Mouse (Mus musculus) mouse embryonic stem cell (cell line): Measurements from ENCODE around the gene Zfp219.
"Not testable (repeated sequence)": the region's sequence is repeated elsewhere in the genome, so short reads cannot be mapped to it uniquely, and the experiment has no call there.

Experiments
- in situ Hi-C, 2 experiments: fragments of 300-500 bp; cut with MboI; formaldehyde crosslinking; loops; 1 replicate in 1 of 2; 3 replicates in 1 of 2; pipeline ENCODE4 v1.14.3; 2019 to 2020; ENCODE audit warnings: low sequenced_read_pairs in 2 of 2, low pct_unique_long_range_greater_than_20kb in 1 of 2, mixed read lengths in 1 of 2; ENCODE audit not compliant: unreplicated experiment in 1 of 2

The Zfp219 gene

DNA sequence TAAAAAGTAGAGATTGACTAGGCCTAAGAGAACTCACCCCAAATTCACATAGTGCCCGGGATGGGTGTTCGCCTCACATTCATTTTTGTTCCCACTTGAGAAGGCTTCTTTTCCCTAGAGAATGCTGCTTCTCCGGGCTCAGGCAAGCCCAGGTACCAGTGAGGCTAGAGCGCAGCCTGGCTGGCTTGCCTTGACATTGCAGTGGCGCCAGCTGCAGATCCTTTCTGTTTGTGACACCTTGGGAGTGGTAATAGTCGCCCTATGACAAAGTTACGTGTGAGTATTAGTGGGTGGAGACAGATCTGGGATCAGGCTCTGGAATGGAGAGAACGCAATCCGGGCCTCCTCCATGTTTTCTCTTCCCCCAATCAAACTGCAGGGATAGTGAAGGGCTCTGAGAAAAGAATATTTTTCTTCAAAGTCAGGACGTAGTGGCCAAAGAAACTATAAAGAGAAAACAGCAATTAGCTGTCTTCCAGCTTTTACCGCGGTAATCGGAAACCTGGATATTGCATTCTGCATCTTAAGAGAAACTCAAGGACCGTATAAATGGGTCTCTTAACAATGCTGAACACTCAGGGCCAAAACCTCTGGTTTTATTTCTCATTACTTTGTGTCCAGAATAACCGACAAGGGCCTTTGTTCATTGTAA is at the start of gene Zfp219:
Gene Zfp219 (minus strand): TSS at position 248 of the 652 bp plus-strand sequence.
- in situ Hi-C loops, result loop anchor here (10.0 to 25.0 kb wide), 2 partner anchors 116 to 1083 kb away; partner anchors contain the start of genes Gm49342 (in 1 of the 2), Pip4p1 (in 1 of the 2) and Pnp (in 1 of the 2)

DNA sequence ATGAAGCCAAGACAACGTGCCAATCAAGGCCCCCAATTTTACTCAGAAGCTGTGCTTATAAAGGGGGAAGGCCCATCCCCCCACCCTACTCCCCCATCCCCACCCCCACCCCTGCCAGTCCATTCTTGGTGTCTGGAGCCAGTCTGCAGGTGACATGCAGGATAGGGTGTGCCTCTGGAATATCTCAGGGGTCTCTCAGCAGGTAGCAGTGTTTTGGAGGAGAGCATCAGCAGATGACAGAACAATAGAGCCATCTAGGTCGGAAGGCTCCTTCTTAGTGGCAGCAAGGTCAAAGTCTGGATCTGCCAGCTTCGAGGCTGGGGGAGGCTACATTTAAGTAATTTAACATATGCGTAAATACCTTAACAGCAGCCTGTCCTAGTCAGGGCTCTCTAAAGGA is 45.6 kb upstream of the Zfp219 start:
- in situ Hi-C loops, result no loop called here

DNA sequence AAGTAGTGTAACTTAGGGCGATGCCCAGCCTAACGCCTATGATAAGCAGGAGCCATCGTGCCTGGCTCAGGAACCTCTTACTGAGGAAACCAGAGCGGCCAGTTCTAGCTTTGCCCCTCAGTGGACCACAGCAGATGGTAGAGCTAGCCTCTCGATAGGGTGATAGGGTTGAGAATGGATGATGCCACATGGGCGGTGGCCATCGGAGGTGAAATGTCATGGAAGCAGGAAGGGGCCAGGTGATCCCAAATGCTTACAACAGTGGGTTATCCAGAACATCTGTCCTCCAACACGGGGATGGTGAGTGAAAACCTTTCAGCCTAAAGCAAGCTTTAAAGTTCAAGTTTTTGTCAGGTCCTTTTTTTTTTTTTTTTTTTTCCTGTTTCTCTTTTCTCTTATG is 41.3 kb upstream of the Zfp219 start:
- in situ Hi-C loops, result no loop called here

DNA sequence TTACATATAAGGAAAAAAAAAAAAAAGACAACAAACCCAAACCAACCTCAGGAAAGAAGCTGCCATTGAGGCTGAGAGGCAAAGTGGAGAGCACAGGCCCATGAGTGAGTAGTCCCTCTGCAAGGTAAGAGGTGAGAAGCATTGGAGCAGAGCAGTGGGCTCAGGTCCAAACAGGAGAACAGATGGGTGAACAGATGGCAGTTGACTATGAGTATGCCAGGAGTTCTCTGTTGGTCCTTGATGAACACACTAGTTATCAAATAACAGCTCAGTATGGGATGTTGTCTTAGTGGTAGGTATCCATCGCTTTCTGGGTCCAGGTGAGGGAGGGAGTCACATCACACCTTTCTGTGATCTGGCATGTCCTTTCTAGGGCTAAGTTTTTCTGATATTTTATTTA is 40.3 kb upstream of the Zfp219 start:
- in situ Hi-C loops, result no loop called here

DNA sequence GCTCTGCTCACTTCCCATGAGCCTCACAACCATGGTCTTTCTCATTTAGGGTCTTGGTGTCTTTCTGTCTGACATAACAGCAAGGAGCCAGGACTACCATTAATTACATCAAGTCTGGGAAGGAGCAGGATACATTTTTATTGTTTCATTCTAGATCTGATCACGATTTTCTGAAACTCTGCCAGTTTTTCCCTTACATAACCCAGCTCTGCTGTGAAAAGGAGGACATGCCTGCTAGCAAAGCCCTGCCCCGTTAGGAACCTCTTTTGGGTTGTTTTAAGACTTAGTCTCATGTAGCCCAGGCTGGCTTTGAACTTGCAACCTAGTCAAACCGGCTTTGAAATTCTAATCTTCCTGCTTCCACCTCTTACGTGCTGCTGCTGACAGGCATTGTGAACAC is 39.4 kb upstream of the Zfp219 start:
- in situ Hi-C loops, result no loop called here

DNA sequence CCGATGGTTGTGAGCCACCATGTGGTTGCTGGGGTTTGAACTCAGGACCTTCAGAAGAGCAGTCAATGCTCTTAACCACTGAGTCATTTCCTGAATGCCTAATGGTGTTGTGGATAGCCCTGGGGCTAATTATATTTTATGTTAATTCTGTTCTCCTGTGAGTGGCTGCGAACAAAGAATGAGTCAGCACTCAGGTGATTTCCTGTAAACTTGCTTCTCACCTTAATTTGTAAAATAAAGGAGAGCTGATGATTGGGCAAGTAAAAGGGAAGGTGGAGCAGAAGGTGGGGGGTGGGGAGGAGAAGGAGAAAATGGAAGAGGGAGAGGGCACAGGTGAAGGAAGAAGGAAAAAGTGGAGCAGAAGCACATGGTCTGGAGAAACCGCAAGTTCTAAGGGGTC is 32.2 kb upstream of the Zfp219 start:
- in situ Hi-C loops, result not testable (repeated sequence)

DNA sequence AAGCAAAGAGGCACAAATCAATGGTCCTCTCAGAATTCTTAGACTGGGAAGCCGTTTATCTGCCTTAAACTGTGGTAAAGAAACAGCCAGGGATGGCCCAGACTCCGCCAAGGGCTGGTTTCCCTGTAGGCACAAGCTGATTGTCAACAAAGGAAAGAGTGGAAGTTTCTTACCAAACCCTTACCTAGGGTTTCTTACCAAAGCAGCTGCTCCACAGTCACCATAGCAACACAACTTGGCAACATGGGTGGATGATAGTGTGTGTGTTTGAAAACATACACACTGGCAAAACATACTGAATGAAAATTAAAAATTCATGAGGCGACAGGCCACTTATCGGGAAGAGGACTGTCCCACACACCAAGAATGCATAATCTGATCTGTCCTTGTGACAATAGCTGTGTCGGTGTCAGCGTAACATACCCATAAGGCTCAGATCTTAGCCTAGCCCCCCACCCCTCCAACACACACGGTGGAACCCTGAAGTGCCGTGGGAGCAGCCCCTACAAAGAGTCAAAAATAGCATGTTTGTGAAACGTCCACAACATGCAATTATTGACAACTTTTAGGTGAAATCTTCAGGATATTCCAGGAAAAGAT is 25.5 kb upstream of the Zfp219 start:
- in situ Hi-C loops, result no loop called here

DNA sequence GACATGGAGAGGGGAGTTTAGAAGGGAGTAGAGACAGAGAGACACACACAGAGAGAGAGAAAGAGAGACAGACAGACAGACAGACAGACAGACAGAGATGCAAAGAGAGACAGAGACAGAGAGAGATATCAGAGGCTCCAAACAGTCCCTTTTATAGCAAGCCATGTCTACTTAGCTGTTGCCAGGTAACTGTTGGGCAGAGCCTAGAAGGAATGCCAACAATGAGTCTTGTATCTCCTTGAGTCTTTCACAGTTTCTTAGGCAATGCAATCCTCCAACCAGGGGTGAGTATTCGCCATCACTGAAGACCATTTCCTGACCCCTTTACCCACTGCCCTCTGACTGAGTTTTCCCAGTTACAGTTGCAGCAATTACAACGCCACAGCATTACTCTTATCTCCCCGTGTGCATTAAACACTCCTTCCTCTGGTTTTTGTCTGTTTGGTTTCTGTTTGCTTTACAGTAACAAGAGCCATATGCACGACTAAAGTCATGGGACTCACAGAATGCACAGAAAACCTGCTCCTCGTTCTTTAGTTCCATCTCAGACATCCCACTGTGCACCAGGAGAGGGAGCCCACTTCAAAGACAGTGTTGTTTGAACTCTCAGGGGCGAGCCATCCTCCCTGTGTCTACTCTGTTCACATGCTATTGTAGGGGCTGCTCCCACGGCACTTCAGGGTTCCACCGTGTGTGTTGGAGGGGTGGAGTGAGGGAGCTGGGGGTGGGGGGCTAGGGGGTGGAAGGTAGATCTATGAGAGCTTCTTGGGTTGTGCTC is 24.6 kb upstream of the Zfp219 start:
- in situ Hi-C loops, result no loop called here

DNA sequence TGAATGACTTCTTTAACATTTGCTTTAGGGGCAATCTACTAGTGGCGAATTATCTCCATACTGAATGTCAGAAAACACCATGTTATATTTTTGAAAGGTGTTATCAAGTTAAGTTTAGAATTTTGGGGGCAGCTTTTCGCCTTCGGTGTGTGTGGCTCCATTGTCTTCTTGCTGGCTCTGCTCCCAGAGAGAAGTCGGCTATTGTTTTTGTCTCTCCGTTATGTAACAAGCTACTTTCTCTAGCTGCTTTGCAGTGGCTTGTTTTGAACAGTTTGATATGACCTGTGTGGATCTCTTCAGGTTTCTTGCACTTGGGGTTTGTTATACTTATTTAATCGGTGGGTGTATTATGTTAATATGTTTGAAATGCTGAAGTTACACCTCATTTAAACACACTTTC is 22.9 kb upstream of the Zfp219 start:
- in situ Hi-C loops, result no loop called here

DNA sequence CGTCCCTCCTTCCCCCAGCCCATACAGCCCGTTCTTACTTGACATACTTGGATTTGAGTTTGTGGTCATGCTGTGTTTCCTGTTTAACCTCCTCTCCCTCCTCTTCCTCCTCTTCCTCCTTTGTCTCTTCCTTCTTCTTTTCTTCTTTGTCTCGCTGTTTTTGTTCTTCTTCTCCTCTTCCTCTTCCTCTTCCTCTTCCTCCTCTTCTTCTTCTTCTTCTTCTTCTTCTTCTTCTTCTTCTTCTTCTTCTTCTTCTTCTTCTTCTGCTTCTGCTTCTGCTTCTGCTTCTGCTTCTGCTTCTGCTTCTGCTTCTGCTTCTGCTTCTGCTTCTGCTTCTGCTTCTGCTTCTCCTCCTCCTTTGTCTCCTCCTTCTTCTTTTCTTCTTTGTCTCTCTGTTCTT is 21.8 kb upstream of the Zfp219 start, which contains the start of gene Olfr221:
Gene Olfr221 (minus strand): TSS at position 101 of the 400 bp plus-strand sequence.
- in situ Hi-C loops, result not testable (repeated sequence)

DNA sequence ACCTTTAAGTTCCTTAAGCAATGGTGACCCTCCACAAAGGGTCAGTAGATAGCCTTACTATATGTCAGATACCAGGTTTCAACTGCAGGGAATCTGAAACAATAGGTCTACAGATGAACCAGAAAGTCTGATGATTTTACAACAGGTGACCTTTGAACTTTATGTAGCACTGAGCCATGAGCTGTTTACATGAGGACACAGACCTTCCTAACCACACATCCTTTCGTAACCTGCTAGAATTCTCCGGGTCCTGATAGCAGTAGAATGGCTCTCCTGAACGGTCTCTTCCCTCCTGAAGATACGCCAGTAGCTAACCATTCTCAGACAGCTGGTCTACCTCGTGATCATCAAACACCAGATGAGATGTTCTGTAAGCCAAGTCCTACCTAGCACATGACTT is 18.8 kb upstream of the Zfp219 start:
- in situ Hi-C loops, result no loop called here

DNA sequence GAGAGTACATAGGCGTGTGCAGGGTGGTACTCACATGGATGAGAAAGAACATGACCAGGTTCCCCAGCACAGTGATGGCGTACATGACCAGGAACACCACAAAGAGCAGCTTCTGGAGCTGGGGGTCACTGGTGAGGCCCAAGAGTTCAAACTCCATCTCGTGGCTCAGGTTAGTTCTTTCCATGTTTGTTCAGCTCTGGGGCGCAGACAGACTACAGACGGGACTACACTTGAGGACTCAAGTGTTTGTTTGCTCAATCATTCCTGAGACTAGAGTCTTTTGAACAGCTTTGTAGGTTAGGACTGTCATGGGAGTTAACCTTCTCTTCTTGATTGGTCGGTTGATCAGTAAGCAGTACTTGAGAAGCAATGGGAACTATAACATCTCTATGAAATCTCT is 15.4 kb upstream of the Zfp219 start:
- in situ Hi-C loops, result no loop called here

DNA sequence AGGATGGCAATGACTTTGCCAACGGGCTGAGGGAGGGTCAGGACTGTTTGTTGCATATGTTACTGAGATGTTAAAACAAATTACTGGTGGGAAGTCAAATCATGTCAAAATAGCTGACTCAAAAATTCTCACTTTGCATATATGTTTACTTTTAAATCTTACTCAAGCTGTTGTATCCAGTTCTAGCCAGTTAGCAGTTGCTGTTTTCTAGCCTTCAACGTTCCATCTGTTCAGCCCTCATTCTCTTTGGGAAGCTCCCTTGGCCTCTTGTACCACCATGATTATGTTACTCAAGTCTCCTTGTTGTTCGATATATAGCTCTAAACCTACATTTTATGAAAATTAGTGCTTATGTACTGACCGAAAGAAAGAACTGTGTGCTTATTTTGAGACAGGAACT is 5.8 kb upstream of the Zfp219 start:
- in situ Hi-C loops, result loop anchor here in 1 of 2 experiments (10.0 kb wide), 1 partner anchor 122 kb away; no protein-coding TSS in a partner anchor

DNA sequence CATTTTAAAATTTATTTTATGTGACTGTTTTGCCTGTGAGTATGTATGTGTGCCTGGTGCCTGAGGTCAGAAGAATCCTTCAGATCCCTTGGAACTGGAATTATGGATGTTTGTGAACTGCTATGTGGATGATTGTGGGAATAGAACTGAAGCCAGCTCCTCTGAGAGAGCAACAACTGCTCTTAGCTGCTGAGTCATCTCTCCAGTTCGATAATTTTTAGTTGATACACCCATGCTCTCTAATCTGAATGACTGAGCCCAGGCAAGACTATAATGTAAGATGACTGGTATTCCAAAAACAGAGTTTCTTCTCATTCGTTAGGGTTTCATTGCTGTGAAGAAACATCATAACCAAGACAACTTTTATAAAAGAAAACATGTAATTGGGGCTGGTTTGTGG is 3.6 kb upstream of the Zfp219 start:
- in situ Hi-C loops, result loop anchor here (10.0 to 25.0 kb wide), 2 partner anchors 119 to 1087 kb away; partner anchors contain the start of genes Gm49342 (in 1 of the 2), Pip4p1 (in 1 of the 2) and Pnp (in 1 of the 2)

DNA sequence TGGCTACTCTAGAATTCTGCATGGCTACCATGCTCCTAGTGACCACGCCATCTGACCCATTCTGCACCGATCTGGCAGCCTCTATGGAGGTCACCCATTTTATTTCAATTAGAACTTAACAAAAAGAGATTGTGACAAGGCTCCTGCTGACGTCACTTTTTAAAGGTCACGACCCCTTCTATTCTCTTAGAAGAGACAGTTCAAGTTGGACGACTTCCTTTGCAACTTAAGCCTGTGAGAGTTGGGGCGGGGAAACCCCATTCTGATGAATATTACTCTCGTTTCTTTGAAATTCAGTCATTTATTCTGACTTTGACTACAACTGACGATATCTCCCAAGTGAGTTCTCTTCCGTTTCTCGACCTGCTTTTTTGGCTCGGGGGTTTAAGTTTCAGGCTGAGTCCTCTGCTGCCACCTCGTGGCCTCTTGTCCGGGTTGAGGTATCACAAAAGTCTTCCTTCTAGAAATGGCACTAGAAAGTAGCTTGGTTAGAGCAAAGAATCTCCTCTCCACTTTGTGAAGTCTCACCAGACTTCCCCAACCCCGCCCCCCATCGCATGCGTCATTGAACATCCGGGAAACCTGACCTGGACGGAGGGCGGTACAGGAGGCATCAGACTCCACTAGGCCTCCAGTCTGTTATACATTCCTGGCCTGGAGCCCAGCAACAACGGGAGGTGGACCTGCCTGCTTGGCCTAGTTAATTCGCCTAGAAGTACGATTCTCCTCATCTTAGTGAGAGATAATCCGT is 2.4 kb upstream of the Zfp219 start:
- in situ Hi-C loops, result loop anchor here (10.0 to 25.0 kb wide), 2 partner anchors 118 to 1086 kb away; partner anchors contain the start of genes Gm49342 (in 1 of the 2), Pip4p1 (in 1 of the 2) and Pnp (in 1 of the 2)

DNA sequence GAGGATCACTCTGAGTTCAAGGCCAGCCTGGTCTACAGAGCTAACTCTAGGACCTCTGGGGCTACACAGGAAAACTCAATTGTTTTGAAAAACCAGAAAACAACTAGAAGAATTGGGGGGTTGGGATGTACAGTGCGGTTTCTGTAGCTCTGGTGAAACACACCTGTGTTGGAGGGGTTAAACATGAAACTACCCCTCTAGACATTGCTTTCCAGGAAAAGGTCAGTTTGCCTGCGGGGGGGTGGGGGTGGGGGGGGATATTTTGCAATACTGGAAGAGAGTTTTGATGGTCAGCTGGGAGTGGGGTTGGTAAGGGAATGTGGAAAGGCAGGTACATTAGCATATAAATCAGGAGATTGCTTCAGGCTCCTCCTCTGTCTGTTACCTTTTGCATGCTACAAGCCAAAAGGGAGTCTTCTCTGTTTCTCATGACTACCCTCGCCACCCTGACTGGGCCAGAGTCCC is 1.7 kb upstream of the Zfp219 start:
- in situ Hi-C loops, result loop anchor here (10.0 to 25.0 kb wide), 2 partner anchors 117 to 1085 kb away; partner anchors contain the start of genes Gm49342 (in 1 of the 2), Pip4p1 (in 1 of the 2) and Pnp (in 1 of the 2)

DNA sequence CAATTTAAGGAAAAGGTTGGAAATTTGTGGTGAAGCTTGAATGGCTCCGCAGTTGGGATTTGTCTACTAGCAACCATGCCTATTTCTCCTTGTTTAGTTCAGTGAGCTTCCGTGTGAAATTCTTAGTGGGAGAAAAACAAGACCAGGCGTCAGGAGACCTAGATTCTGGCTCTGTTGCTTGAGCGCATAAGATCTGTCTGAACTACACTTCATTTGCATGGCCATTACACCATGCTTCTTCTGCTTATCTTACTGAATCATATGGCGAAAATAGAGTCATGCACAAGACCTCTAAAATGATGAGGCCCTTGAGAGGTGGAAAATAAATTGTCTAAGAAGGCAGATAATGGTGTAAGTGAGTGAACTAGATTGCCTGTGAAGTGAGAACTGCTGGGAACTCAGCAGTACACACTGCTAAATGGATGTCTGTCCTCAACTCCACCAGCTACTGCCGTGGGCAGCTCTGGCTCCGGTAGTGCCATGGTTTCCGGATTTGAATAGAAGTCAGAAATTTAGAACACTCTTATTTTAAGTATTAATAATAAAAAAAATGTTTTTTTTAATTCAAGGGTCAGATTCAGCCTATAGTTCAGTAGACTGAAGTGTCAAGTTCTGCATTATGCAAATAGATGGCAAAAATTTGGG is 1.2 kb upstream of the Zfp219 start:
- in situ Hi-C loops, result loop anchor here (10.0 to 25.0 kb wide), 2 partner anchors 117 to 1084 kb away; partner anchors contain the start of genes Gm49342 (in 1 of the 2), Pip4p1 (in 1 of the 2) and Pnp (in 1 of the 2)
